Mouse (Mus musculus): Measurements from ENCODE around the gene Gm28230.

DNA sequence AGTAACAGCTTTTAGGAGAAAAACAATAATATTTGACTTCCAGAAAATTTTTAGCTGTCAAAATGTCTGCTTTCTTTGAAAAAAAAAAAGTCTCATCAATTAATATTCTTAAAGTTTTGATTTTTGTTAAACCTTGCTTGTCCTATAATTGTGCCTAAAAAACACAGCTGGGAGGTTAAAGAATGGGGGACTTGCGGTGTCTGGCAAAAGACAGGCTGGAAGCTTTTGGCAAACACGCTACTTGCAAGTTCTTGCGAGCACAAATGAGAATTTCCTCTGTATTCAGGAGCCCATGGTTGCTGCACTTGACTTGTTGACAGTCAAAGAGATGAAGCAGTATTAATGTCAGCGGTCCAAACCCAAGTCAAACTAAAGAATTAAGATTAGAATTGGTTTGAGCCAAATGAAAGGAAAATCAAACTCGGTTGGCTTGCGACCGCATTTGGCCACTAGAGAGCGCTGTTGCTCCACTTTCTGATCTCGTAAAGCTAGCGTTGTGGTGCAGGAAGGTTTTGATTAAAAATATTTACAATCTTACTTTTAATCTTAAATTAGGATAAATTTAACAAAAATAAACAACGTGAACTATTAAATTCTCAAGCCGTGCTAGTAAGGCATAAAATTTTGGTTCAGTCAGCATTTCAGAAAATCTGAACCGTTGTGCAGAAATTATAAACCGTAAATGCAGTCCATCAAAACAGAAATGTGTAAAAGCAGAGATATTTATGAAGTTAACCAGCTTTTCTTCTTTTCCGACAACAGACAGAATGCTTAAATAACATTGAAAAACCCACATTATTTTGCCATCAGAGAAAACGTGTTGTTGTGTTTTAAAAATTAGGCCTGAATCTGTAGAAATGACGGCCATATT, 24.3 kb upstream of the Gm28230 start:
- TF ChIP-seq GATA1 (IDR thresholded peaks at IDR 0.05; ENCODE audit: borderline replicate concordance, low read length): no peak
- no peak for TF ChIP-seq FLI1 (IDR thresholded peaks at IDR 0.05; ENCODE audit: low read length)
